Mouse (Mus musculus) CD4-positive, CD25-positive, alpha-beta regulatory T cell, adult 4 months (primary cell): ENCODE measurements at regions not wholly inside any gene's neighbourhood (a gene's known extent, or its start where the extent isn't known, plus 50 kb on each side); places are given as distances from the start of the nearest gene placed in this dataset.

Experiments
- ATAC-seq: one replicate; pipeline ENCODE4 v1.8.0; 2017

DNA sequence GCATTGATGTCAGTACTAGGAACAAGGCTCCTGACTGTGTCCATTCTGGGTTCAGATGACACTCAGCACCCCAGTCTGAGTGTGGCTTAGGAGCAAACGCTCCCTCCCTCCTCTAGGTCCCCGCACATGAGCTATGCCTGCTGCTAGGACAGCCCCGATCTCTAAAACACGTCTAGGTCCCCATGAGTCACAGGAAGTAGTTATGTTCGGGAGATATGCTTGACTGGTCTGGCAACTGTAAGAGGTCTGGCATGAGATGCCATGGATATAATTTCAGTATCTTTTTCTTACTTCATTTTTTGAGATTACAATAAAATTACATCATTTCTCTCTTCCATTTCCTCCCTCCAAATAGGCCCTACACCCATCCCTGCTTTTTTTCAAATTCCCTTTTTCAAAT is 792.1 kb downstream of the Kcnj2 start:
- no peak for ATAC-seq

DNA sequence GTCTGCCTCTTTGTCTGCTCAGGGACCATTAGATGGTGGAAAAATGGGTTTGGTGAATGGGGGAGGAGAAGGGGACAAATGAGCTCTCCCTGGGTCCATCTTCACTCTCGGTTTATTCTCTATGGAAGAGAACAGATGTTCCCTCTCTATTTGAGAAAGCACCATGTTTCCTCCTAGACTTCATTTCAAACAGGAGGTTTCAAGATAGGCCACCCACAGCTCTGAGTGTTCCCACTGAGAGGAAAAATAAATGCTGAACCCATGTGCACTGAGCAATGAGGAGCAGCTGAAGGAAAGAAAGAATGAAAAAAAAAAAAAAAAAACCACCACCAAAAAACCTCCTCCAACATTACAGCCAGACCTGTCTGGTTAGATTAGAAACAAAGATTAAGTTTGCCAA is 799.2 kb downstream of the Kcnj2 start:
- no peak for ATAC-seq

DNA sequence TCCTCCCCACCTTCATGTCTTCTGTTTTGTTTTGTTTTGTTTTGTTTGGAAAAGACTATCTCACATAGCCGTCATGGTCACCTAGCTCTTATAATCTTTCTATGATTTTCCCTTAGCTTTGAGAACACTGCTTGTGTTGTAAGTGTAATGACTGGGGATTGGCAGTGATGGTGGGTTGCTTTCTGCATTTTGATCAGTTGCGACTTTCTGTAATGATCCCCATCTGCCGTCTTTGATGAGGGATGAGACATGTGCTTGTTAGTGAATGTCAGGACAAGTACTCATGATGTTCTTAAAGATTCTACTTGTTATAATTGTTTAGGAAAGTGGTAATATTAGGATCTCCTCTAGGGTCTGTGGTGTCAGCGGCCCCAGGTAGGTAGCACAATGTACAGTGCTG is 809.4 kb downstream of the Kcnj2 start:
- ATAC-seq, result no peak

DNA sequence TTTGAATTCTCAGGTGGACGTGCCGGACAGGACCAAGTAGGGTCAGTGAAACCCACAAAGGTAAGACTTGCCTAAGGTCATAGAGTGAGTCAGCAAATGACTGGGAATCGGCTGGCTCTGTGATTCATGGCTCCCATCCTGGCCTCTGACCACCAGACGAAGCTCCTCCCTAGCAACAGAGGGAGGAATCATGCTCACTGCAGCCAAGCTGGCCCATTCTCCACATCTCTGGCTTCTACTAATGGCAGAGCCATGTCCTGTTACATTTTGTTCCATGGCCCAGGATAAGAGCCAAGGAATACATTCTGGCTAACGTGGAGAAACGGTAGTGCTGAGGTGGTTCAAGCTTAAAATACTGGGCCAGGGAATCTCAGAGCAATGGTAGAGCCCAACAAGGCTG is 814.2 kb downstream of the Kcnj2 start:
- ATAC-seq, result no peak

DNA sequence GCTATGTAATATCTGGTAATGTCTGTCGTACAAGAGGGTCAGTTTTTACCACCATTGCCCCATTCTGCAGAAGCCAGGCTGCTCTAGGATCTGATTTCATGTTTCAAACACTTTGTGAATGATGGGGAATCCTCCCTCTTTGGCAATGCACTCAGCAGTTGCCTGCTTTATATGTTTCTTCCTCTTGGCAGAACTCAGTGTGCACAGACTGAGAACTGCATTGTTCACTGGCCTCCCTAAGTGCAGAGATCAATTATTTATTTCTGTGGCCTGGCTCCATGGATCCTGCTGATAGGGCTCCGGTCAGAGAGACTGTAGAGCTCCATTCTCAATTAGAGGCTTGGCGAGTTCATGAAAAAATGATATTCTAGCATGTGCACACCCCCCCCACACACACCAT is 824.1 kb downstream of the Kcnj2 start:
- no peak for ATAC-seq

DNA sequence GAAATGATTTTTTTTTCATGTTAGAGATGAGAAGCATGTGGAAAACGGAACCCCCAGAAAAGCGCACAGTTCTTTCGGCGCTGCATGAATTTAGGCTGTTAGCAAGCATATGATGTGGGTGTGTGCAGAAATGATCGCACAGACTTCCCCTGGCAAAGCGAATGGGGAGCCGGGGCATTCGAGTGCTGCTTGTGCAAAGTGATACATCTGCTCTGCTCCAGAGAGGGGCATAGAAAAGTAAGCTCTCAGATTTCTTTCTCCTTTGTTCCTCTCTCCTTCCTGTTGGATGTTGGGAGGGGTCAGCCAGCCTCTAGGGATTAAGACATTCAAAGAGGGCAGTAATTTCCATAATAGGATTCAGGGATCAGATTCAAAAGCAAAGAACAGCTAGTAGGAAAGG is 827.9 kb downstream of the Kcnj2 start:
- no peak for ATAC-seq

DNA sequence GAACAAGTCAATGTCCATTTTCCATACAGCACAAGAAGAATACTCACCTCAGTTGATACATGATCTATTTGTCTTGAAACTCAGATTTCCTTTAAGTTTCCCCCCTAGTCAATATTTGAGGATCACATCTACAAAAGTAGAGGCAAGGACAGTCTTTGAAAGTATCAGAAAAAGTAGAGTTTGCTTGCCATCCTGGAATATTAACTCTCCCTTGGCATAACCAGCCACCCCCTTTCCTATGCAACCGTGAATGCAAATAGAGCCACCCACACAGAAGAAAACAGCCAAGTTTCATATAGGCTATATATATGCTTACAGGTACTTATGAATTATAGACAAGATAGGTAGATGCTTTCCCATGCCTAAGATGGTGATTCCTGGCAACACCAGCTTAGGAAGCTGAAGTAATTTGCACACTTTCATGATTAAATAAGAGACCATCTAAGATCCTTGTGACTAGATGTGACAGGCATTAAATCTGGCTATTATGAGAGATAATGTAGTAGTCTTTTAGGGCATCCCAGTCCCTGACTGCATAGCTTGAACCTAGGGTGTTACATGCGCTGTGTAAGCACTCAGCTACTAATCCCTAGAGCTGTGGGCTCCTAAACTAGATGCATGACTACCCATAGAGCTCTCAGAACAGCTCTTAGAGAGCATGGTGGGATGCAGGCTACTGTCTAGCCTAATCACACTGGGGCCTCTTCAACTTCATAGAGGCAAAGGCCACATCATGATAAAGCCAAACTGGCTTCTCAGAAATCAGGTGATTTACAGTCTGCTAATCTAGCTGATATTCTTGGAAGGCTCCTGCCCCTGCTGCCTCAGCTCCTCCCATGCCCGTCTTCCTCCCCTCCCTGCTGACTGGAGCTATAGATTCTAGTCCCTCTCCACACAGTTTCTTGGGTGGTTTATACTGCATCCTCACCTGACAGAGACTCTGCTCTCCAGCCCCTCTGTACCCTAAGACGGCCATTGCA is 829.5 kb downstream of the Kcnj2 start:
- no peak for ATAC-seq

DNA sequence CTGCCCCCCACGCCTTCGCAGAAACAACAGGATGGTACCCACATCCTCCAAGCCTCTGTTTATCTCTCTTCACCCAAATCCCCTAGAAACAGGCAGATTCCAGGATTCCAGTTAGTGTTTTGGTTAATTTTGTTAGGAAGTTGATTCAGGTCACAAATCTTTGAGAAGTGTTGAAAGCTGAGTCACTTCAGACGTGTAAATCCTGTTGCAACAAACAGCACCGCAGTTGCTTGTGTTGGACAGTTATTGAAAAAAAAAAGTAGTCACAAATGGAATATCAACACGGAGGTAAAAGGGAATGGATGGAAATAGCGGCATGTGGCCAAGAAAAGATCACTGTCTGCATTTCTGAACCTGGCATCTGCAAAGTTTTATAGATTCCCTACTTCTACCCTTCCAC is 831.0 kb downstream of the Kcnj2 start:
- no peak for ATAC-seq

DNA sequence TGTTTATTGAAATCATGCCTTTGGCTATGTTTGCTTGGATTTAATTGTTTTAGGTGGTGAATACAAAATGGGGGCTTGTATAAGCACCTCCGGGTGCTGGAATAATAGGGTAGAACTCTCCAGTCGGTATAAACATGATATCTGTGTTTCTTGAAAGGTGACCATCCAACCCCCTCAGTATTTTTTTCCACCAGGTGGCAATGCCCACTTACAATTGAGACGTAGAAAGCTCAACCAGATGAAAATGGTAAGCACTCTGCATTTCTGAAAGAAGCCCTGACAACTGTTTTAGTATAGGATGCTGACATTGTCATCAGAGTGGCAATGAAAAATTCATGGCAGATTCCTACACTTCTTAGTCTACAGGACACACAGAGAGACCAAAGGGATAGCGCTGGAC is 838.1 kb downstream of the Kcnj2 start:
- ATAC-seq, result no peak

DNA sequence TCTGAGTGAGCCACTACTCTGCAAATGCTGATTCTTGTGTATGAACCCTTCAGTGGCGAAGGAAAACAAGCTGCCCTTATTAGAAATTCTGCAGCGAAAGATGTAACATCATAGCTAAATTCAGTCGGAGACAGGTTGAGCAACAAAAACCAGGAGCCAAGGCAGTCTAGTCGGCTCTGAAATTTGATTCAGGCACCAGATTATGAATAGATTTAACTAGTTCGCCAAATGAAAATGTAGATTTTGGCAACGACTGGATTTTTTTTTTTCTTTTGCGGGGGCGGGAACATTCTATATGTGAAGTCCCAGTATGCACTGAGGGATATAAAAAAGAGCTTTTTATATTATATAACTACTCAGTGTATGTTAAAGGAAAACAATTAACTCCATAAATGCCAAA is 847.9 kb downstream of the Kcnj2 start:
- ATAC-seq, result no peak

DNA sequence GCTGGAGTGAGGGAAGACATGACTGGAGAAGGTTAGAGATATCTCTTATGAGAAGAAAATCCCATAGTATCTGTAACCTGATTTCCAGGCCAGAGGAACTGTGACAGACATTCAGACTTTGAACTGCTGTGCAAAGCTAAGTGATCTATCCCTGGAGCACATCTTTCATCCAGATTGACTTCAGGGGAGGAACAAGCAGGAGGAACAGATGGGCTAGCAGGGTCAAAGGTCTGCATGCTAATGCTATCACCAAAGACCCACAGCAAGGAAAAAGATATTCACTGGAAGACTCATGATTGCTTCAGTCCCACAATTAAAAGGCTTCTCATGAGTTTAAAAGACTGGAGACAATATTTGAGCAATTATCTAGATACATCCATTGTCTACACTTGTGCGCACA is 855.7 kb upstream of the Sox9 start:
- ATAC-seq, result no peak

DNA sequence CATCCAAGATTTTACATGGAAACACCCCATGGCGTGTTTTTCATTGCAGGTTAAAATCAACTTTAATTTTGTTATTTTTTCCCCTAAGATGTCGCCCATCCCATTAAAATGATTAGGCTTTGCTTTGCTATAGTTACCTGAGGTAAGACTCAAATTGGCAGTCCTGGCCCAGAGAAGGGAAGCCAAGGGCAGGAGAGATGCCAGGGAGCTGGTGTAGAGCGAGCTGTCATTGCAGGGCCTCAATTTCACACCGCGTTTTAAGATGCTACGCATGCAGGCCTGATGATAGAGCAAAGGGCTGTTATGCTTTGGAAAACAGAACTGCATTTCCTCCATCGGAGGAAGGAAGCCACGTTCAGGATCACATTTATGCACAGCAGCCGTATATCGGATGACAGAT is 852.7 kb upstream of the Sox9 start:
- ATAC-seq, result no peak

DNA sequence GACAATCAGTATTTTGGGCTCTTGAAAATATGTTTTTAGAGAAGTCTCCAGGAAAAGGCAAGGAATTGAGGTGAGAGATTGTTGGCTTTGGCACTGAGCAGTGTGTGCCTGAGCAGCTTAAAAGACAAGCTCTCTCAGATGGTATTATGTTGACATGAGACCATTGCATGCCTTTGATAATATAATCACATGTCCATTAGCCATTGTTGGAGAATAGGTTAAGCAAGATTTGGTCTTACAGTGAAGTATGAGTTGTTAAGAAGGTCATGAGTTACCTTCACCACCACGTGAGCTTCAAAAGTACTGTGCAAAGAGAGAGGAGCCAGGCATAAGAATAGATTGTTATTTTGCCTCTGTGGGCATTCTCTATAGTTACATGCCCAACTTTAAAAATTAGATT is 850.0 kb upstream of the Sox9 start:
- ATAC-seq, result no peak

DNA sequence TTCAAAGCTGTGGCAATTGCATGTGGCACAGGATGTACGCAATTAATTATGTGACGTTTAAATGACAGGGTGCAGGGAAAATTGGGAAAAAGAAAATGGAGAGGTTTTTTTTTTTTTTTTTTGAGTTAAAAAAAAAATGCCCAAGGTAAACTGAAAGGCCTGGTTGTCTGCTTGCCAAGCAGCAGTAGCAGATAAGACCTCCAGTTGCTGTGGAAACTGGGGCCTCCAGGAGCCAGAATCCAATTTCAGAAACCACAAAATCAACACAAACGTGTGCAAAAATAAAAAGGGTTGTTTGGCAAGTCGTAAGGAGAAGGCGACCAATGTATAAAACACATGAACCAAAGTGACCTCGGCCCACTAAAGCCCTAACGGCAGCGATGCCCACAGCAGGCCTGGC is 837.7 kb upstream of the Sox9 start:
- no peak for ATAC-seq

DNA sequence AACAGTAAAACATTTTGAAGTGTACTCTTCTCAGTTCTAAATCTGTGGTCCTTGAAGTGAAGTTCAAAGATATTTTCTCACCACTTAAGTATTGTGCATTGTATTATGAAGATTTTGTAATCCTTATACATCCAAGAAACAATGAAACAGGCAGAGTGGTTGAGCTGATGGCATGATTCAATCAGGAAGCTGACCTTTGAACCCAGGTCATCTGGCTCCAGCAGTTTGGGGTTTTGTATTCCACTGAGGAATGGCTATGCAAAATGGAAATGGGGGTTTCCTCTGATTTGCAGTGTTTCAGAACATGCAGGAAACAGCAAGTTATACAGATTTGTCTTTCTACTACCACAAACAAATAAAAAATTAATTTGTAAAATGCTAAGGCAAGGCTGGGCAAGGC is 836.2 kb upstream of the Sox9 start:
- no peak for ATAC-seq

DNA sequence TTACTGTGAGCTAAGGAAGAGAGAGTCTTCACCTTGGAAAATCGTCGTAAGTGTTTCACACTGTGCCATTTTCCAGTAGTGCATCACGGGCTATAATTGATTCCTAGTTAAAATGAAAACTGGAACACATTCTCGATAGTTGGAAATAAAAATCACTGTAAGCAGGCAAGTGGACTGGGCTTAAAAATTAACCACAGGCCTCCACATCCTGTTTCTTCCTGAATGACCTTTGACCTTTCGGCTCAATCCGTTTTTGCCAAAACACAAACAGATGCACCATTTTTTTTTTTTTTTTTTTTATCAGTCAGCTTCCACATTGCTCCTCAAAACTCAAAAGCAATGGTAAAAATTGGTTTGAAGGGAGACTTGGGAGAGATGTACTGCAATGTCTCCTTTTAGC is 834.4 kb upstream of the Sox9 start:
- ATAC-seq, result no peak

DNA sequence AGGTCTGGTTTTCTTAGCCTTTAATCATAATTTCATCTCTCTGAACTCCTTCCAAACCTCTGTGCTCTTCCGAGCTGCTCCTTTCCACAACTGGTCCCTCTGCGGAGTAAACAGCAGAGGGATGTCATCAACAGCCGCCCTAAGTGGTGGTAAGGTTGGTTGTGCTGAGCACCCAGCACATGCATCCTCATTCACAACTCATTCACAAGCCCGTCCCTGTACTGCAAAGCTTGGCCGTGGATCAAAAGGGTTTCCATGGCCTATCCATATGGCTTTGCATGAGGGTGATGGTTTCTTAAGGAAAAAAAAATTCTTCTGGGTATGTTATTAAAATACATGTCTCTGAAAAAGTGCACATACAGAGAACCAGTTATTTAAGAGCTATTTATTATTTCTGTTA is 828.6 kb upstream of the Sox9 start:
- no peak for ATAC-seq

DNA sequence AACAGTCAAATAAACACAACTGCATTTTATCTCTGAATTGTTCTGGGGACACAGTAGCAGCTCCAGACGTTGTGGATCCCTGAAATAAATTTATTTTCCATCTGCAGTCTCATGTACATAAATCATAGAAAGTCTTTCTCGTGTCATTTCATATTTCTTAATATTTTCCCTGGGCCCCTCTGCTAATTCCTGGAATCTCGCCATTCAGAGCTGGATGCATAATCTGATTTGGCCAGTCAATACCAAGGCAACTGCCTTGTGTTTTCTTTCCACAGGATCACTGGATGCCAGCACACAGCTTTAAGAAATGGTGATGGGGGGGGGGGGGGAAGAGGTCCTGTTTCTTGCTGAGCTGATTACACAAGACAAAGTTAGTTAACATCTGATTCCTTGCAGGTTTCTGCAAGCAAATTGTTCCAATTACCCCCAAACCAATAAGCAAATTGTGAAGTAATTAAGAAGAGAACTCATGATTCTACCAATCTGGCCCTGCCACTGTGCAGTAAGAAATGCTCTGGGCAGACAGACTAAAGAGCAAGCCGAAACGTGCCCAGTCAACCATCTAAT is 824.2 kb upstream of the Sox9 start:
- no peak for ATAC-seq

DNA sequence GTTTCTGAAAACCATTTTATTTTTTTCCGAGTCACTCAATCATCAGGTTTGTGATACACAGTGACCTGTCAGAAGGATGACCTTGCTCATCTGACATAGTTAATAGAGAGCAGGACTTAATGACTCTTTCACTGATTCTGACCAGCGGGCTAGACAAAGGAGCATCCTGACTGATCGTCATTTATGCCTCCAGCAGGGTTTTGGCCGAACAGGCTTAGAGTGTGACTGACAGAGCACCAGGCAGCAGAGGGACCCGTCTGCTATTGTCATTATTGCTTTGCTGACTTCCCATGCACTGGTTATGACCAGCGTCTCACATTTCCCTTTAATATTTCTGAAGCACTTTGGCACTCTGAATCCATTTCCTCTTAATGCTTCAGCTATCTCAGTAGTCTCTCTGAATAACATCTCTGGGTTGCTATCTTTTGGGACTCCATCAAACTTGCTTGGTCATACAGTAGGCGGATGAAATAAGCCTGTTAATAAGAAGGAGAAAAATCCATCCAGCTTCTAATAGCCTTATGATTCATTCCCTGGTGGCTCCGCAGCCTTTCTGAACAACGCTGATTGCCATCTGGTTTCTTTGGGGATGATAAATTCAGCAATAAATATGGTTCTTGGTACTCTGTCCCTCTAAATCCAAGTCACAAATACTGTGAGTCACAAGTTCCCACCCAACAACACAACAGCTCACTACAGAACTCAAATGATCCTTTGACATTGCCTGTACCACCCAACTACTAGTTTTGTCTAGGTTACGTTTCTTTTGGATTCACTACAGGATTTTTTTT is 820.8 kb upstream of the Sox9 start:
- ATAC-seq, result no peak

DNA sequence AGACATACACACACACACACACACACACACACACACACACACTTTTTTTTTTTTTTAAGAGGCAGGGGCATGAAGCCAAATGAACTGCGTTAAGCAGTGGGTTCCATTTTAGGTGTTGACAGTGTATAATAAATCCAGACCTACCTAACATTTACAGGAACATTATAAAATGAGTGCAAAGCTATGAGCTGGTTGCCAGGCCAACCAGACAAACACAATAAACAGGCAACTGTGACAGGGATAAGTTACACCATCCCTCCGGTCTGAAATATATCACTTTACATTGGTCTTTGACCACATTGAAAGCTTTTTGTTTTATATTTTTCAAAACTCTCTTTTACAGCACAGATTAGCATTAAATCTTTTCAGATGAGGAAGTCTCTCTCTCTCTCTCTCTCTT is 820.2 kb upstream of the Sox9 start:
- ATAC-seq, result no peak

DNA sequence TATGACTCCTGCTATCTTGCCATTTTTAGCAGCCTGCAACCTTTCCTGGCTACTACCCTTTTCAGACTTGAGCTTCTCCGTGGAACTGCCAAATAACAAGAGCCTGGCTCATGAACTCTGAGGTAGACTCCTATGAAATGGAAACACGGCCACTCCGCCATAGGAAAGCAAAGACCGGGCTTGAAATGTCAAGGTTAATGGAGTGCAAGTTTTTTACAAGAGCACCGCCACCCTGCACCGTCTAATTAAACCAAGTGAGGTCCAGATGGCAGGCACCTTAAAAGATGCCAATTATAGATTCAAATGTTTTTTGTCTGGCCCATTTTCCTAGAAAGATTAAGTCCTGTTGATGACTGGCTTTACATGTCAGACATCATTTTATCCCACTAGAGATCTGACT is 818.0 kb upstream of the Sox9 start:
- ATAC-seq, result no peak

DNA sequence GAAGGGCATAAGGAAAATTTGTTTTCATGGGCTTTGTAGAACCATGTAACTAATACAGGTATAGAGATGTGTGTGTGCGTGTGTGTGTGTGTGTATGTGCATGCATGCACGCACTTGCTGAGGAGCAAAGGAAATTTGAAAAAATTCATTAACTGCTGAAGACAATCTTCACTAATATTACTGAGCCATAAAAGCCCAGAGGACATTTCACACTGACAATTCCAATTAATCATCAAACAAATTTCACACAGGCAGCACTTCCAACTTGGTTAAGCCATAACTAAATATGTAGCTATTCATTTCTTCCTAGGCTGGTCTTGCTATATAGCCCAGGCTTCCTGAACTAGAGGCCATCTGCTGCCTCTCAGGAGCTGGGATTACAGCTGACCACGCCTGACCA is 815.6 kb upstream of the Sox9 start:
- ATAC-seq, result no peak

DNA sequence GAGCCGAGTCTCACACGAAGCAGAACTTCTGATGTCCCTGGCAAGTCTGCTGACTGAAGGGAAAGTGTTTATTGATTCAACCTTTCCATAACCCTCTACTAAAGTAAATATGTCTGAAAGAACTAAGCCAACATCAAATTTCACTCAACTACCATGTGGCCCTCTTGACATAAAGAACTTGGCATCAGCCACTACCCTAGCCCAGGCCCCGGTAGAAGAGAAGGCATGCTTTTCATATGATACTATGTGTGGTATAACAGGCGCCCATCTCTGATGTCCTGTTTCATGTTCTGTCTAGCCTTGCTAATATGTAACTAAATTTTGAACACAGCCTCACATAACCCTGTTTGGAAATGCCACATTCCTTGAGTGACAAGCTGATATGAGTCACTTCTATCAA is 811.0 kb upstream of the Sox9 start:
- no peak for ATAC-seq

DNA sequence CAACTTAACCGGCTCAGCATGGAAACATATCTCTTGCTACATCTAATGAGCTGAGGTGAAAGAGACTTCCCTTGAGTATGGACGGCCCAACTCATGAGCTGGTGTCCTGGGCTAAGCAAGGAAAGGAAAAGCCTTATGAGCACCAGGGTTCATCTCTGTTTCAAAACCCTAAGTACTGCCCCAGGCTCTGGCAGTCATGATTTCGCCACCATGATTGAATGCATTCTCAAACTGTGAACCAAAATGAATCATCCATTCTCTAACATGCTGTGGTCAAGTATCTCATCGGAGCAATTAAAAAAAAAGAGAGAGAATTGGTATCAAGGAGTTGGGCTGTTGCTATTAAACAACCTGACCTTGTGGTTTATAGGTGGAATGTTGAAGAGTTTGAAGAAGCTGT is 803.4 kb upstream of the Sox9 start:
- no peak for ATAC-seq
